Mouse (Mus musculus): ENCODE measurements at regions not wholly inside any gene's neighbourhood (a gene's known extent, or its start where the extent isn't known, plus 50 kb on each side); places are given as distances from the start of the nearest gene placed in this dataset.
"Not testable (repeated sequence)": the region's sequence is repeated elsewhere in the genome, so short reads cannot be mapped to it uniquely, and the experiment has no call there.

GRCm38 (mm10) chr10:6182400-6182799, 260.2 kb upstream of the Rgs17 start:
- intact Hi-C loops (cut with DNase I), result no loop called here
- DNase-seq (ENCODE audit: low spot score in 2 of 2), result no peak

GRCm38 (mm10) chr10:6164311-6164710, 242.1 kb upstream of the Rgs17 start:
- not testable (repeated sequence) for DNase-seq (ENCODE audit: low spot score in 2 of 2)

DNA sequence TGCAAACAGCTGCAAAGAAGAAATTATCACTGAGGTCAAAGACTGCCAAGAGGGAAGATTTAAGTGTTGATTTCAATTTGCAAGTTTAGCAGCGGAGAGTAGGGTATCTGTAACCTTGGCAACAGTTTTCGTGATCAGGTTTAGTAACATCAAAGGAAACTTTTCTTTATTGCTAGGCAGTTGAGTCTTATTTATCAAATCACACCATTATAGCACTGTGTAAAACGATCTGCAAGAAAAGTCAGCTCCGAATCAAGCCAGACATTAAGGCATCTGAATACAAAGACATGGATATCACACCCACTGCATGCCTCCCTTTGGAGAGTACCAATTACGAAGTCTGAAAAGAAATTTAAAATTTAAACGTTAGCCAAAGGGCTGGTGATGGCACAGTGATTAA, 234.7 kb upstream of the Rgs17 start:
- no peak for DNase-seq (ENCODE audit: low spot score in 2 of 2)
- intact Hi-C loops (cut with DNase I), result no loop called here

More at GRCm38 (mm10) chr10:6164311-6164710, 242.1 kb upstream of the Rgs17 start:
- intact Hi-C loops (cut with DNase I), result not testable (repeated sequence)

- no peak for DNase-seq (ENCODE audit: low spot score in 2 of 2)
- intact Hi-C loops (cut with DNase I), result no loop called here
These were observed 211.9 kb upstream of the Rgs17 start for GRCm38 (mm10) chr10:6134091-6134490.

DNA sequence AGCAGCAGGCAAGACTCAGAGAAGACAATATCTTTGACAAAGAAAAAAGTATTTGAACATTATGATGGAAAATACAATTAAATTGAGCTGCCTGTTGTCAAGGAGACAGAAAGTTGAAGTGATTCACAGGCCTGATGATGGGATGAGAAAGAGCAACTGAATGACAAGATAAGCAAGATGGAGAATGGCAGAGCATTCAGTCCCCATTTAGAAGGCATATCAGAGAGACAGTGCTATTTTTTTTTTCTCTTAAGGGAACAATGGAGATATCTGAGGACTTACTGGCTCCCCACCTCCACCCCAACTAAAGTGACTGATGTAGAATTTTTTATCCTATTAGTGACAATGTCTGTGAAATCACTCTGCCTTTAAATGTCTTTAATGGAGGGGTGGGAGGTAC, 202.2 kb upstream of the Rgs17 start:
- intact Hi-C loops (cut with DNase I); DNase-seq (ENCODE audit: low spot score in 2 of 2): not testable (repeated sequence)

- intact Hi-C loops (cut with DNase I), result no loop called here
- DNase-seq (ENCODE audit: low spot score in 2 of 2), result peak; percentile 7 to 37
These were observed 192.9 kb upstream of the Rgs17 start for GRCm38 (mm10) chr10:6114883-6115622.

Measured in left cerebral cortex, postnatal 14 days (tissue).